ENCODE assay signal across 12 mouse cellular contexts in the genomic region with DNA sequence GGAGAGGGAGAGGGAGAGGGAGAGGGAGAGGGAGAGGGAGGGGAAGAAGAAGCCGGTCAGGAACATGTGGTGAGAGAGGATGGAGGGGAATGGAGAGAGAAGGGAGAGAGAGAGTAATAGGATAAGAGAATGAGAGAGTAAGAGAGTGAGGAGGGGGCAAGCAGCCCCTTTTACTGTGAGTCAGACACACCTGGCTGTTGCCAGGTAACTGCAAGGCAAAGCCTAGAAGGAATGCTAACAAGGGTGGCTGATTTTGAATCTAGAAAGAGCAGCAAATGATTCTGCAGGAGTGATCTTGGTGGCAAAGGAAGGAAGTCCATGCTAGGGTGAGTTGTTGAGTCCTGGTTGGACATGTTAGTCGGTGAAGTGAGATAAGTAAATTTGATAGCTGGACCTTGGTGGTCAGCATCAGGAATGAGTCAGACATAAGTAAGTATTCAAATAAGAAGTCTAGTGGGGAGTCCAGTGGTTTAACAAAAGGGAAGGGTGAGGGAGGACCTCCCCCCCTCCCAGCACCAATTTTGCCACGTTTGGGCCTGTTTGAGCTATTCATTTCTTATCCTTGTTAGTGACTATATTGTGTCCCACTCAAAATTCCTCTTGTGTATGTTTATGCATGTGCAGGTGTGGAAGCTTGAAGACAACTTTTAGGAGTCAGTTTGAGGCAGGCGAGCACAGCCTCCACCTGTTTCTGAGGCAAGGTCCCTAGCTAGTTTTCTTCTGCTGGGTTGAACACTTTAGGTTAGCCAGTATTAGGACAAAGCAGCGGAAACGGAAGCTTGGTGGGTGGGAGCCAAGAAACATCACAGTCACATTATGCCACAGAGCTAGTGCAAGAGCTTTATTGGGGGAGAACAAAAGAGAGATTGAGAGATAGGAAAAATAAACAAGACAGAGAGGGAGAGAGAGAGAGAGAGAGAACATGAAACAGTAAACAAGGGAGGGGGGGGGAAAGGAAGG. TPM values are rescaled to one million over a fixed set of nuclear protein-coding genes. Genes with fewer than 3 reads are reported as not detected.
DNase-seq lines count a peak whose midpoint lies in the region; ATAC-seq lines count a peak whose summit lies in the region.
"Had no signal": no experiment of that assay in that cellular context is flagged by ENCODE, and none has a peak within 500 bp of the region (broad histone marks: within the 10 kb centered on the region; RNA-seq: fewer than 3 reads in every experiment).

No protein-coding gene starts in this region.

- no peaks in the 10 kb centered on the region for H3K9me3 ChIP-seq in intestine, embryonic 16.5 days (ENCODE audit: control insufficient read depth, low read length)

- H3K27ac ChIP-seq in intestine, embryonic 16.5 days (ENCODE audit: low read length): no peak overlapping the region
- H3K27ac ChIP-seq: forebrain, embryonic 10.5 days had no signal

- 63% methylated on average over 6 of the region's 6 CpGs for WGBS in intestine, embryonic 16.5 days

- no peak overlapping the region for H3K9ac ChIP-seq in intestine, embryonic 16.5 days (ENCODE audit: low read depth, low read length)

- intact Hi-C loops in heart, postnatal 10 days (cut with DNase I): loop anchor here (2.0 kb wide), 1 partner anchor 26 kb away; no protein-coding TSS in a partner anchor

- H3K4me3 ChIP-seq in intestine, embryonic 16.5 days (ENCODE audit: low read length): no peak overlapping the region
- H3K4me3 ChIP-seq: forebrain, embryonic 10.5 days had no signal

- peak; percentile 25 for DNase-seq in heart, postnatal 4 days
- no peak for DNase-seq in heart, postnatal 10 days
- DNase-seq in R1 (ENCODE audit: low read depth, low spot score): peak; percentile 93
- DNase-seq in lung, postnatal 14 days: peak; percentile 44
- DNase-seq in thymus, postnatal 25 days: peak; percentile 67
- no peak for DNase-seq in natural killer cell, adult 2 months (ENCODE audit: low spot score in 2 of 2)
- no peak for DNase-seq in layer of hippocampus, postnatal 25 days (ENCODE audit: extremely low spot score in 1 of 2, low spot score in 1 of 2)
- DNase-seq: gastrocnemius, postnatal 36 days; kidney, adult 9 months had no signal

- no peak overlapping the region for H3K4me2 ChIP-seq in intestine, embryonic 16.5 days (ENCODE audit: low read depth, low read length)

- no peak for ATAC-seq in intestine, embryonic 16.5 days

- no peaks in the 10 kb centered on the region for H3K36me3 ChIP-seq in intestine, embryonic 16.5 days (ENCODE audit: control insufficient read depth, insufficient read depth, low read length)
- H3K36me3 ChIP-seq: forebrain, embryonic 10.5 days had no signal

- no peaks in the 10 kb centered on the region for H3K4me1 ChIP-seq in intestine, embryonic 16.5 days (ENCODE audit: control insufficient read depth, insufficient read depth, low read length)

- no peaks in the 10 kb centered on the region for H3K27me3 ChIP-seq in intestine, embryonic 16.5 days (replicated peaks; ENCODE audit: control insufficient read depth, insufficient read depth, low read length)
- H3K27me3 ChIP-seq: CH12.LX had no signal

RNA-seq across cellular contexts. Expression of a gene that starts 15.2 kb away (rescaled TPM):
- total RNA-seq in heart, postnatal 4 days (2021): 100 to 1,000 TPM; 107 to 108 TPM
- 100 to 1,000 TPM in 1 of 2 experiments, 10 to 100 TPM in 1; 93.8 to 103 TPM for total RNA-seq in heart, postnatal 10 days (2021)
- 17.6 and 21.0 TPM in 2 replicates for polyA plus RNA-seq in intestine, embryonic 16.5 days (2015; fragmentation: Nextera tagmentation; extraction: Ambion mirVana)
- total RNA-seq in layer of hippocampus, postnatal 25 days (2021): 100 to 1,000 TPM; 105 to 131 TPM

Comparison
In these comparisons a context has a peak if more than half of its experiments do, and no peak if none do; other contexts are left out.
1. DNase-seq: peak in heart, postnatal 4 days (single experiment), R1 (single experiment), lung, postnatal 14 days (single experiment) and thymus, postnatal 25 days (single experiment); none in heart, postnatal 10 days (0 of 2), natural killer cell, adult 2 months (0 of 2) and layer of hippocampus, postnatal 25 days (0 of 2).